Mouse (Mus musculus): ENCODE measurements around the gene Cacna1d.

DNA sequence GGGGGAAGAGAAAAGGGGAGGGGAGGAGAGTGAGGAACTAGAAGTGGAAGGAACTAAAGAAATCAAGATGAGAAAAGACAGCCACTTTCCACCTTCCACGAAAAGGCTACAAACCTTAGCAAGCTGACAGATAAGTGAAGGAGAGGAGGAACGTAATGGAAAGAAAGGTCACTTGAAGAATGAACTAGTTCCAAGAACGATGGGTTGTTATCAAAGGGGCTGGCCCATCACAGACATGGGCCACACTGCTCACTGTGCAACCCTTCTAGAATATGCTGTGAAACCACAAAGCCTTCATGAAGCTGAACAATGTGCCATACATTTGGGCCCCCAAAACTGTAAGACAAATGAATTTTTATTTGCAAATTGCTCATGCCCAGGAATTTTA, 248.4 kb downstream of the Cacna1d start:
- TF ChIP-seq CTCF (IDR thresholded peaks at IDR 0.05; ENCODE audit: low read depth) (no peak), EP300 (IDR thresholded peaks at IDR 0.05; ENCODE audit: low read depth) (no peak)

All from heart, postnatal 0 days (tissue).